Mouse (Mus musculus) lung, adult 2 months (tissue): ENCODE measurements around the gene Agtrap.

Source experiments
- CTCF ChIP-seq: fragments of 200-500 bp; IDR thresholded peaks from 2 replicates; pipeline ENCODE4 v1.5.1; 2011; ENCODE audit warnings: mild to moderate bottlenecking, low read length, control low read depth; ENCODE audit not compliant: insufficient read depth
- POLR2A ChIP-seq: fragments of 200-500 bp; IDR thresholded peaks from 2 replicates; pipeline ENCODE4 v1.6.1; 2011; ENCODE audit warnings: low read depth, mild to moderate bottlenecking, control low read depth, low read length, borderline replicate concordance; ENCODE audit errors: extremely low read depth

- TF ChIP-seq POLR2A, result no peak
- no peak for TF ChIP-seq CTCF
These were observed 33.5 kb upstream of the Agtrap start for GRCm38 (mm10) chr4:148121362-148121761.
